Mouse (Mus musculus): ENCODE measurements around the gene Onecut3. TPM values are rescaled to one million over a fixed set of nuclear protein-coding genes. Genes with fewer than 3 reads are reported as not detected.

Gene Onecut3
- polyA plus RNA-seq, 1 experiment, result not detected

DNA sequence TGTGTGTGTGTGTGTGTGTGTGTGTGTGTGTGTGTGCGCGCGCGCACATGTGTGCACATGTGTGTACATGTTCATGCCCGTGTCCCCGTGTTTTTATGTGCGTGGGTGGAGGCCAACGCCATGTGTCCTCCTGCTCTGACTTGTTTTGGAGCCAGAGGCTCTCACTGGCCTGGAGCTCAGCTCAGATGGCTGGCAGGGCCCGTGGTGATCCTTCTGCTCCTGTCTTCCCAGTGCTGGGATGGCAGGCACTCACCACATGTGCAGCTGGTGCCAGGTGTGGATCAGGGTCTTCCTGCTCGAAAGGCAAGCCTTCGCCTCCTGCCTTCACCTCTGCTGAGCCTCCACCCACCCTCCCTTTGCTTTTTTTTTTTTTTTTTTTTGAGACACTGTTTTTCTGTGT is 35.0 kb upstream of the Onecut3 start:
- Histone ChIP-seq H3K4me3 (replicated peaks; ENCODE audit: control insufficient read depth, low read depth, low read length) (no peak overlapping the region), H3K27ac (ENCODE audit: control insufficient read depth, insufficient read depth, low read depth, low read length, poor library complexity) (no peak overlapping the region), H3K4me1 (ENCODE audit: control insufficient read depth, insufficient read depth, low read length) (no peaks in the 10 kb centered on the region)
- TF ChIP-seq CTCF (IDR thresholded peaks at IDR 0.05; ENCODE audit: control insufficient read depth, insufficient read depth, low read length) (no peak), POLR2A (IDR thresholded peaks at IDR 0.05; ENCODE audit: borderline replicate concordance, control insufficient read depth, low read depth, low read length) (no peak)
- WGBS, result 92% methylated on average over 11 of the region's 11 CpGs

DNA sequence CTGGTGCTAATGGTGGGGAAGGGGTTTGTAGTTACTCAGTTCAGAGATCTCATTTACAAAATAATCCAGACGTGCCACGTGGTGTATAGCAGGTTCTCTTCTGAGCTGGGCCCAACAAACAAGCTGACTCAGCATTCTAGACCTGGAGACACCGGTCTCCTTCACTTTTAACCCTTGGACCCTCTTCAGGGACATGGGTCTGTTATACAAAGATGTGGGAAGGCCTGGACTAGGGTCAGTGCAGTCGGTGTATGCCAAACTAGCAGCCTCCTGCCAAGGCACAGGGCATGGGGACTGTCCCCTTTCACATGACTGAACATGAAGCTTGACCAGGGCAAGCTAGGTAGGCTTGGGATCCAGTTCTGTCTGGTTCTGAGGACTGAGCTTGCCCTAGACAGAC is 34.3 kb upstream of the Onecut3 start:
- TF ChIP-seq POLR2A (IDR thresholded peaks at IDR 0.05; ENCODE audit: borderline replicate concordance, control insufficient read depth, low read depth, low read length) (no peak), CTCF (IDR thresholded peaks at IDR 0.05; ENCODE audit: control insufficient read depth, insufficient read depth, low read length) (no peak)
- H3K4me1 ChIP-seq (ENCODE audit: control insufficient read depth, insufficient read depth, low read length), result no peaks in the 10 kb centered on the region
- WGBS, result 54% methylated on average over 4 of the region's 4 CpGs
- H3K27ac ChIP-seq (ENCODE audit: control insufficient read depth, insufficient read depth, low read depth, low read length, poor library complexity), result no peak overlapping the region
- H3K4me3 ChIP-seq (replicated peaks; ENCODE audit: control insufficient read depth, low read depth, low read length), result no peak overlapping the region

DNA sequence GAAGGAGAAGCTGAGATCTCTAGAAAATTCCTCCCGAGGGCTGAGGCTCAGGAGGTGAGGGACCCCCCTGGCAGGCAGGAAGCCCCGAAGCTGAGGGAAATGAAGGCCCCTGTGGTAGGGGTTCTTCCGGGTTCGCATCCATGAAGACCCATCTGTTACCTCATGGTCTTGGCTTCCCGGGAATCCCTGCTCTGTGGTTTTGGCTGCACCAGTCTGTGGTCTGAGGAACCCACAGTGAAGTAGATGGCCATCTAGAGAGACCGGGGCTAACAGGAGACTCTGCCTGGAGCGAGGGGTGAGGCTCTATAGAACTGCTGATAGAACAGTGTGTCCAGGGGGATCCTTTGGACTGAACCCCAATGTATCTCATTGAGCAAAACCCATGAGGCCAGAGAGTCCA is 33.3 kb upstream of the Onecut3 start:
- Histone ChIP-seq H3K4me3 (replicated peaks; ENCODE audit: control insufficient read depth, low read depth, low read length) (no peak overlapping the region), H3K27ac (ENCODE audit: control insufficient read depth, insufficient read depth, low read depth, low read length, poor library complexity) (no peak overlapping the region), H3K4me1 (ENCODE audit: control insufficient read depth, insufficient read depth, low read length) (no peaks in the 10 kb centered on the region)
- 13% methylated on average over 7 of the region's 7 CpGs for WGBS
- TF ChIP-seq POLR2A (IDR thresholded peaks at IDR 0.05; ENCODE audit: borderline replicate concordance, control insufficient read depth, low read depth, low read length) (no peak), CTCF (IDR thresholded peaks at IDR 0.05; ENCODE audit: control insufficient read depth, insufficient read depth, low read length) (no peak)

DNA sequence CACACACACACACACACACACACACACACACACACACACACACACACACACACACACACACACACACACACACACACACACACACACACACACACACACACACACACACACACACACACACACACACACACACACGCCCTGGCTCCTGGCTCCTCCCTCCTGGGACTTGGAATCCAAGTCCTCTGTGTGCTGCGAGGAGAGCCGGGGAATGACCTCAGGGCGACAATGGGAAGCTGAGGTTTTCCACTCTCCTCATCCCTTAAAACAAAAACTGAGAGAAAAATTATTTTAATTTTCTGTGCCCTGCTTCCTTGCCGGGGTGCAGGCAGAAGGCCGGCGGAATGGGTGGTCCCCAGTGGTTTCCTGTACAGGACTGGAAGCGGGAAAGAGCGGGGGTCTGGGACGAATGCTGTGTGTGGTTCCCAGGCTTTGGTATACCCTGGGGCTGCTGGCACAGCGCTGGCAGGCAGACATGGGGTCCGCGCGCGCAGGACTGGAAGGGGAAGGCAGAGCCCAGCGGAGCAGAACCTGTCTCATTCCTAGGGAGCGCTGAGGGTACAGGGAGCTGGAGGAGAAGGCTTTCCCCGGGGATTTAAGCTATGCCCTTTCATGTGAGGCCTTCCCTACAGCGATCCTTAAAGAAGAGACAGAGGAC is 30.1 kb upstream of the Onecut3 start:
- Histone ChIP-seq H3K4me1 (ENCODE audit: control insufficient read depth, insufficient read depth, low read length) (no peaks in the 10 kb centered on the region), H3K27ac (ENCODE audit: control insufficient read depth, insufficient read depth, low read depth, low read length, poor library complexity) (no peak overlapping the region), H3K4me3 (replicated peaks; ENCODE audit: control insufficient read depth, low read depth, low read length) (no peak overlapping the region)
- 12% methylated on average over 19 of the region's 19 CpGs for WGBS
- TF ChIP-seq POLR2A (IDR thresholded peaks at IDR 0.05; ENCODE audit: borderline replicate concordance, control insufficient read depth, low read depth, low read length), result no peak
- TF ChIP-seq CTCF (IDR thresholded peaks at IDR 0.05; ENCODE audit: control insufficient read depth, insufficient read depth, low read length), result no peak

DNA sequence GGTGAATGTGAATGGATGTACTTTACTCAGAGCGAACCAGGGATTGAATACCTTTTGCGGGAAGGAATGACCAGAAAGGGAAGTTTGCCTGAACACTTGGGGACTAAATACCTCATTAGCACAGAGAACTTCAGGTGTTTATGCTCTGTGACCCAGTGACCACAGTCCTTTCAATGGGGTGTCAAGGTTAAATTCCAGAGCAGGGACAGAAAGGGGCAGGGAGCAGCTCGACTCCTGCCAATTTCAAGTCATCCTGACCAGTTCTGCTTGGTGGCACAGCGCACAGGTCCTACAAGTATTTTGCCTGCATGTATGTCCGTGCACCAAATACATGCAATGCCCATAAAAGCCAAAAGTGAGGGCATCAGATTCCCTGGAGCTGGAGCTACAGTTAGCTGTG is 29.6 kb upstream of the Onecut3 start:
- WGBS, result 60% methylated on average over 5 of the region's 5 CpGs
- Histone ChIP-seq H3K4me3 (replicated peaks; ENCODE audit: control insufficient read depth, low read depth, low read length) (no peak overlapping the region), H3K27ac (ENCODE audit: control insufficient read depth, insufficient read depth, low read depth, low read length, poor library complexity) (no peak overlapping the region), H3K4me1 (ENCODE audit: control insufficient read depth, insufficient read depth, low read length) (no peaks in the 10 kb centered on the region)
- TF ChIP-seq CTCF (IDR thresholded peaks at IDR 0.05; ENCODE audit: control insufficient read depth, insufficient read depth, low read length) (no peak), POLR2A (IDR thresholded peaks at IDR 0.05; ENCODE audit: borderline replicate concordance, control insufficient read depth, low read depth, low read length) (no peak)

DNA sequence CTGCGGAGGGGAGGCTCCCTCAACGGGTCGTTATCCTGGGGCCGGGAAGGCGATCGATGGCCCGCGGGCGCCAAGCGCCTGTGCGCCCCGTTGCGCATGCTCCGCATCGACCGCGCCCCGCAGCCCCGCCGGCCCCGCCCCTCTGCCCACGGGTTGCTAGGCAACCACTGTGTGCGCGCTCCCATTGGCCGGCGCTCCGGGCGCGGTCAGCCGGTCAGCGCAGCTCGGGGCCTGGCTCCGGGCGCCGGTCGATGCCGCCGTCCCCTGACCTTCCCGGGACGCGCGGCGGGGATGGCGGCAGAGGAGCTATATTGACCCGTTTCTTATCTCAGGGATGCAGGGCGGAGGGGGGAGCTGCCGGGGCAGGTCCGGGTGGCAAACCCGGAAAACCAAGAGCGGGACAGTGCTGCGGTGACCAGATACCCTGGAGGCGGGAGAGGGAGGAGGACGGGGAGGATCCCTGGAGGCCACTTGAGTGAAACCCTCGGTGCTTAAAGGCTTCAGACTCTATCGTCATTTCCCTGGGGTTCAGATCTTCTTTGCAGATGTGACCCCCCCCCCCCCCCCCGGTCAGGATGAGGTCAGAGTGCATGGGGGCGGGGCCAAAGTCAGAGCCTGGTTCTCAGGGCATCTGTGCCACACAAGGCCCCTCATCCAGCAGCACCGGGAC is 19.2 kb upstream of the Onecut3 start:
- peak overlapping the region; percentile 79 for H3K4me3 ChIP-seq (replicated peaks; ENCODE audit: control insufficient read depth, low read depth, low read length)
- under 1% methylated on average over 55 of the region's 58 CpGs for WGBS
- peak overlapping the region; percentile 72 for H3K27ac ChIP-seq (ENCODE audit: control insufficient read depth, insufficient read depth, low read depth, low read length, poor library complexity)

DNA sequence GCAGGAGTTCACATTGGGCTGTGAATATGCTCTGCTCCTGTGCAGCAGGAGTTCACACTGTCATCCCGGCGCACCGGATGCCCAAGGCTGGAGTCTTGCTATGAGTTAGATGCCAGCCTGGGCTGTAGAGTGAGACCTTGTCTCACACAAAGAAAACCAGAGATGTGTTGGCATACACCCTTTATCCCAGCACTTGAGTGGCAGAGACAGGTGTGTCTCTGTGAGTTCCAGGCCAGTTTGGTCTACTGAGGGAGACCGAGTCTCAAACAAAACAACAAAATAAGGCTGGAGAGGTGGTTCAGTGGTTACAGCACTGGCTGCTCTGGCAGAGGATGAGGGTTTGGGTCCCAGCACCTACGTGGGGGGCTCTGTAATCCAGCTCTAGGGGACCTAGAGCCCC is 16.1 kb upstream of the Onecut3 start:
- 81% methylated on average over 5 of the region's 5 CpGs for WGBS
- TF ChIP-seq CTCF (IDR thresholded peaks at IDR 0.05; ENCODE audit: control insufficient read depth, insufficient read depth, low read length) (no peak), POLR2A (IDR thresholded peaks at IDR 0.05; ENCODE audit: borderline replicate concordance, control insufficient read depth, low read depth, low read length) (no peak)

More for the DNA sequence above, 19.2 kb upstream of the Onecut3 start:
- no peaks in the 10 kb centered on the region; the same call in 1 of the 2 replicates for H3K4me1 ChIP-seq (ENCODE audit: control insufficient read depth, insufficient read depth, low read length)
- TF ChIP-seq CTCF (IDR thresholded peaks at IDR 0.05; ENCODE audit: control insufficient read depth, insufficient read depth, low read length) (no peak), POLR2A (IDR thresholded peaks at IDR 0.05; ENCODE audit: borderline replicate concordance, control insufficient read depth, low read depth, low read length) (no peak; the same call in 1 of the 2 replicates)

DNA sequence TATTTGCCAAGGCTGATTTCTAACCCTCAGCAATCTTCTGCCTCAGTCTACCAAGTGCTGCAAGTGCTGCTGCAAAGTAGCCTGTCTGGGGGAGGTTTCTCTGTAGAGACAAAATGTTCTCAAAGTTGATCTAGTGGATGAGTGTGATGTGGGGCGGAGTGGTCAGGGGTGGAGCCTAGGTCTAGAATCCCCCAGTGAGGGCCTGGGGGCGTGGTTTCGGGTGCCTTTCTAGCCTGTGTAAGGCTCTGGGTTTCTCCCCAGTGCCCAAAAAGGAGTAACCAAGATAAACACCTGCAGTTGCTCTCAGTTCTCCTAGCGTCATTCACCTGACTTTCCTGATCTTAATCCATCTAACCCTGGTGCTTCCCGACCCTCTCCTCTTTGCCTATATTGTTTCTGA is 13.6 kb upstream of the Onecut3 start:
- Histone ChIP-seq H3K4me3 (replicated peaks; ENCODE audit: control insufficient read depth, low read depth, low read length) (no peak overlapping the region), H3K27ac (ENCODE audit: control insufficient read depth, insufficient read depth, low read depth, low read length, poor library complexity) (no peak overlapping the region), H3K4me1 (ENCODE audit: control insufficient read depth, insufficient read depth, low read length) (no peaks in the 10 kb centered on the region; the same call in 1 of the 2 replicates)
- TF ChIP-seq CTCF (IDR thresholded peaks at IDR 0.05; ENCODE audit: control insufficient read depth, insufficient read depth, low read length) (no peak), POLR2A (IDR thresholded peaks at IDR 0.05; ENCODE audit: borderline replicate concordance, control insufficient read depth, low read depth, low read length) (no peak)
- 38% methylated on average over 5 of the region's 5 CpGs for WGBS

More for the DNA sequence above, 16.1 kb upstream of the Onecut3 start:
- Histone ChIP-seq H3K4me1 (ENCODE audit: control insufficient read depth, insufficient read depth, low read length) (no peaks in the 10 kb centered on the region; the same call in 1 of the 2 replicates), H3K27ac (ENCODE audit: control insufficient read depth, insufficient read depth, low read depth, low read length, poor library complexity) (no peak overlapping the region), H3K4me3 (replicated peaks; ENCODE audit: control insufficient read depth, low read depth, low read length) (no peak overlapping the region)

Data from bone marrow, adult 2 months (tissue).